9 mouse cellular contexts compared by ENCODE assay signal in genomic region chr3:57267559-57268173, GRCm38 (mm10). TPM values are rescaled to one million over a fixed set of nuclear protein-coding genes. Genes with fewer than 3 reads are reported as not detected.
DNase-seq lines count a peak whose midpoint lies in the region; ATAC-seq lines count a peak whose summit lies in the region.
"Had no signal": no experiment of that assay in that cellular context is flagged by ENCODE, and none has a peak within 500 bp of the region (broad histone marks: within the 10 kb centered on the region; RNA-seq: fewer than 3 reads in every experiment).

No protein-coding gene starts in this region.

- no peak overlapping the region for H3K9ac ChIP-seq in embryonic facial prominence, embryonic 15.5 days
- no peak overlapping the region for H3K9ac ChIP-seq in hindbrain, embryonic 15.5 days
- H3K9ac ChIP-seq in midbrain, embryonic 15.5 days = no peak overlapping the region
- H3K9ac ChIP-seq: liver, embryonic 15.5 days had no signal

- no peak overlapping the region for H3K4me3 ChIP-seq in embryonic facial prominence, embryonic 15.5 days (replicated peaks)
- H3K4me3 ChIP-seq in hindbrain, embryonic 15.5 days = no peak overlapping the region
- no peak overlapping the region for H3K4me3 ChIP-seq in limb, embryonic 10.5 days
- no peak overlapping the region for H3K4me3 ChIP-seq in midbrain, embryonic 15.5 days
- H3K4me3 ChIP-seq: liver, embryonic 15.5 days had no signal

- 35% methylated on average over 6 of the region's 6 CpGs for WGBS in embryonic facial prominence, embryonic 15.5 days
- WGBS in hindbrain, embryonic 15.5 days = 33% methylated on average over 6 of the region's 6 CpGs
- WGBS in limb, embryonic 10.5 days = 37% methylated on average over 6 of the region's 6 CpGs
- WGBS in midbrain, embryonic 15.5 days = 35% methylated on average over 6 of the region's 6 CpGs

- H3K9me3 ChIP-seq in embryonic facial prominence, embryonic 15.5 days (replicated peaks) = no peaks in the 10 kb centered on the region
- H3K9me3 ChIP-seq in hindbrain, embryonic 15.5 days = no peaks in the 10 kb centered on the region
- no peaks in the 10 kb centered on the region for H3K9me3 ChIP-seq in limb, embryonic 10.5 days (replicated peaks)
- H3K9me3 ChIP-seq in midbrain, embryonic 15.5 days = no peaks in the 10 kb centered on the region
- H3K9me3 ChIP-seq: liver, embryonic 15.5 days had no signal

- no peaks in the 10 kb centered on the region for H3K4me1 ChIP-seq in embryonic facial prominence, embryonic 15.5 days
- no peaks in the 10 kb centered on the region for H3K4me1 ChIP-seq in hindbrain, embryonic 15.5 days (replicated peaks)
- H3K4me1 ChIP-seq in limb, embryonic 10.5 days = no peaks in the 10 kb centered on the region
- no peaks in the 10 kb centered on the region for H3K4me1 ChIP-seq in midbrain, embryonic 15.5 days
- H3K4me1 ChIP-seq: liver, embryonic 15.5 days had no signal

- H3K4me2 ChIP-seq in embryonic facial prominence, embryonic 15.5 days (replicated peaks) = no peak overlapping the region
- no peak overlapping the region for H3K4me2 ChIP-seq in hindbrain, embryonic 15.5 days
- H3K4me2 ChIP-seq in midbrain, embryonic 15.5 days = no peak overlapping the region
- H3K4me2 ChIP-seq: liver, embryonic 15.5 days had no signal

- no peaks in the 10 kb centered on the region for H3K27me3 ChIP-seq in embryonic facial prominence, embryonic 15.5 days
- H3K27me3 ChIP-seq in hindbrain, embryonic 15.5 days = no peaks in the 10 kb centered on the region
- no peaks in the 10 kb centered on the region for H3K27me3 ChIP-seq in limb, embryonic 10.5 days (ENCODE audit: low read depth, poor library complexity, severe bottlenecking)
- no peaks in the 10 kb centered on the region for H3K27me3 ChIP-seq in midbrain, embryonic 15.5 days (replicated peaks)
- H3K27me3 ChIP-seq: liver, embryonic 15.5 days had no signal

- H3K36me3 ChIP-seq in embryonic facial prominence, embryonic 15.5 days = no peaks in the 10 kb centered on the region
- H3K36me3 ChIP-seq in hindbrain, embryonic 15.5 days = no peaks in the 10 kb centered on the region
- no peaks in the 10 kb centered on the region for H3K36me3 ChIP-seq in limb, embryonic 10.5 days
- H3K36me3 ChIP-seq in midbrain, embryonic 15.5 days (replicated peaks) = no peaks in the 10 kb centered on the region
- H3K36me3 ChIP-seq: liver, embryonic 15.5 days had no signal

- no peak overlapping the region for H3K27ac ChIP-seq in embryonic facial prominence, embryonic 15.5 days (replicated peaks)
- no peak overlapping the region for H3K27ac ChIP-seq in hindbrain, embryonic 15.5 days (replicated peaks)
- no peak overlapping the region for H3K27ac ChIP-seq in limb, embryonic 10.5 days
- H3K27ac ChIP-seq in midbrain, embryonic 15.5 days = no peak overlapping the region
- H3K27ac ChIP-seq: liver, embryonic 15.5 days had no signal

- peak; percentile 54 for ATAC-seq in embryonic facial prominence, embryonic 15.5 days (ENCODE audit: insufficient number of reproducible peaks, low FRiP score, low TSS enrichment, low read depth)
- ATAC-seq in hindbrain, embryonic 15.5 days (ENCODE audit: low FRiP score, low read depth) = peak; percentile 85
- peak; percentile 90 for ATAC-seq in midbrain, embryonic 15.5 days (replicated peaks)

- peak; percentile 33 for DNase-seq in gastrocnemius, adult 18-20 months (ENCODE audit: low spot score)
- no peak for DNase-seq in gastrocnemius, adult 8-10 months (ENCODE audit: low spot score in 2 of 2)
- peak; percentile 34 for DNase-seq in adrenal gland, adult 2 months
- peak; percentile 55 for DNase-seq in limb, embryonic 10.5 days (ENCODE audit: low spot score)
- DNase-seq in spleen, postnatal 4 days (ENCODE audit: low spot score in 2 of 2) = no peak

RNA-seq across cellular contexts. Expression of gene Tm4sf1, which starts 34.1 kb away (rescaled TPM):
- 10 to 100 TPM; 10.0 to 24.2 TPM for total RNA-seq in gastrocnemius, adult 18-20 months (2021)
- 10 to 100 TPM; 18.0 to 23.3 (median 19.3) TPM for total RNA-seq in gastrocnemius, adult 8-10 months (2022)
- 10 to 100 TPM; 30.4 to 73.2 TPM for total RNA-seq in adrenal gland, adult 2 months (2021)
- polyA plus RNA-seq in adrenal gland, adult 2 months (2012; rRNA removed) = 7.3 and 8.7 TPM in 2 replicates
- 79.8 and 83.1 TPM in 2 replicates for polyA plus RNA-seq in embryonic facial prominence, embryonic 15.5 days (2015; fragmentation: Nextera tagmentation; extraction: Ambion mirVana)
- 32.2 and 32.9 TPM in 2 replicates for polyA plus RNA-seq in hindbrain, embryonic 15.5 days (2015; fragmentation: Nextera tagmentation; extraction: Ambion mirVana)
- polyA plus RNA-seq in limb, embryonic 10.5 days (2016; fragmentation: Nextera tagmentation; extraction: Ambion mirVana) = 3.1 and 3.5 TPM in 2 replicates
- polyA plus RNA-seq in midbrain, embryonic 15.5 days (2015; fragmentation: Nextera tagmentation; extraction: Ambion mirVana) = 25.4 and 29.4 TPM in 2 replicates

Comparison
In these comparisons a context has a peak if more than half of its experiments do, and no peak if none do; other contexts are left out.
1. DNase-seq: peak in gastrocnemius, adult 18-20 months (single experiment), adrenal gland, adult 2 months (single experiment) and limb, embryonic 10.5 days (single experiment); none in gastrocnemius, adult 8-10 months (0 of 2) and spleen, postnatal 4 days (0 of 2).
2. Peak in every context shown above with its lines, with median percentiles within 50 percentile points of each other: ATAC-seq.